Comparison of ENCODE assay signal across 28 mouse cellular contexts in genomic region chr1:150816035-150816807, GRCm38 (mm10).
DNase-seq lines count a peak whose midpoint lies in the region; ATAC-seq lines count a peak whose summit lies in the region.
"Had no signal": no experiment of that assay in that cellular context is flagged by ENCODE, and none has a peak within 500 bp of the region (broad histone marks: within the 10 kb centered on the region; RNA-seq: fewer than 3 reads in every experiment).

No protein-coding gene starts in this region.

- H3K4me2 ChIP-seq in heart, embryonic 13.5 days = no peak overlapping the region
- no peak overlapping the region for H3K4me2 ChIP-seq in heart, embryonic 11.5 days
- H3K4me2 ChIP-seq in limb, embryonic 13.5 days (replicated peaks) = no peak overlapping the region
- H3K4me2 ChIP-seq in limb, embryonic 15.5 days = no peak overlapping the region
- H3K4me2 ChIP-seq: embryonic facial prominence, embryonic 13.5 days; embryonic facial prominence, embryonic 15.5 days; forebrain, embryonic 12.5 days had no signal

- no peak overlapping the region for H3K9ac ChIP-seq in heart, embryonic 13.5 days
- H3K9ac ChIP-seq in heart, embryonic 11.5 days (ENCODE audit: low read depth, low read length) = no peak overlapping the region
- H3K9ac ChIP-seq in limb, embryonic 13.5 days = no peak overlapping the region
- H3K9ac ChIP-seq in limb, embryonic 15.5 days = no peak overlapping the region
- H3K9ac ChIP-seq: embryonic facial prominence, embryonic 13.5 days; embryonic facial prominence, embryonic 15.5 days; forebrain, embryonic 12.5 days had no signal

- no peak for ATAC-seq in heart, embryonic 13.5 days (ENCODE audit: extremely low read depth, insufficient number of reproducible peaks, low FRiP score, low TSS enrichment)
- ATAC-seq in heart, embryonic 11.5 days (replicated peaks; ENCODE audit: insufficient number of reproducible peaks, low FRiP score, low TSS enrichment) = no peak
- peak; percentile 72 for ATAC-seq in limb, embryonic 13.5 days (ENCODE audit: low FRiP score, low read depth)
- ATAC-seq in limb, embryonic 15.5 days (ENCODE audit: insufficient number of reproducible peaks, low FRiP score, low TSS enrichment, low read depth) = no peak
- ATAC-seq: activated CD4-positive, CD25-positive, alpha-beta regulatory T cell, adult 4 months; CD4-positive, CD25-positive, alpha-beta regulatory T cell, adult 4 months; forebrain, embryonic 14.5 days; Patski had no signal

- peaks cover 28% of the 10 kb centered on the region for H3K36me3 ChIP-seq in heart, embryonic 13.5 days
- no peaks in the 10 kb centered on the region; the same call in 1 of the 2 replicates for H3K36me3 ChIP-seq in heart, embryonic 11.5 days (ENCODE audit: control insufficient read depth, insufficient read depth, low read length)
- peaks cover 4% of the 10 kb centered on the region; the same call in 1 of the 2 replicates for H3K36me3 ChIP-seq in limb, embryonic 13.5 days
- H3K36me3 ChIP-seq in limb, embryonic 15.5 days = no peaks in the 10 kb centered on the region
- H3K36me3 ChIP-seq: forebrain, embryonic 10.5 days; forebrain, embryonic 12.5 days; G1E had no signal

- peak; percentile 55 for DNase-seq in forelimb bud, embryonic 11.5 days (ENCODE audit: low read depth, low spot score)
- no peak for DNase-seq in right cerebral cortex, postnatal 36 days (ENCODE audit: low spot score in 2 of 2)
- DNase-seq in cerebellum, adult 8-10 months = no peak
- DNase-seq: adrenal gland, adult 8-10 months; adrenal gland, postnatal 14 days; adrenal gland, postnatal 36 days; B cell, adult 2 months; cerebellum, adult 11-12 months; cerebellum, adult 2 months; cerebellum, adult 9-11 months; cerebellum, postnatal 14 days; cerebellum, postnatal 36 days; embryo, embryonic 11 days had no signal

- WGBS in heart, embryonic 13.5 days = 85% methylated on average over 11 of the region's 11 CpGs
- WGBS in heart, embryonic 11.5 days (ENCODE audit: insufficient replicate concordance) = 84% methylated on average over 11 of the region's 11 CpGs
- 44% methylated on average over 11 of the region's 11 CpGs for WGBS in limb, embryonic 13.5 days
- WGBS in limb, embryonic 15.5 days = 52% methylated on average over 11 of the region's 11 CpGs

- H3K27ac ChIP-seq in heart, embryonic 13.5 days (replicated peaks) = 0 out of 2 replicates have a peak overlapping the region, but pooled peaks have one; percentile 20
- H3K27ac ChIP-seq in heart, embryonic 11.5 days (ENCODE audit: low read depth, low read length) = no peak overlapping the region
- peak overlapping the region; percentile 83 for H3K27ac ChIP-seq in limb, embryonic 13.5 days
- H3K27ac ChIP-seq in limb, embryonic 15.5 days = peak overlapping the region; percentile 55
- H3K27ac ChIP-seq: embryonic facial prominence, embryonic 13.5 days; embryonic facial prominence, embryonic 15.5 days; forebrain, embryonic 10.5 days; forebrain, embryonic 12.5 days had no signal

- peaks cover 27% of the 10 kb centered on the region for H3K4me1 ChIP-seq in heart, embryonic 13.5 days
- no peaks in the 10 kb centered on the region for H3K4me1 ChIP-seq in heart, embryonic 11.5 days (ENCODE audit: control insufficient read depth, insufficient read depth, low read length)
- H3K4me1 ChIP-seq in limb, embryonic 13.5 days = peaks cover 19% of the 10 kb centered on the region
- peaks cover 10% of the 10 kb centered on the region for H3K4me1 ChIP-seq in limb, embryonic 15.5 days
- H3K4me1 ChIP-seq: embryonic facial prominence, embryonic 13.5 days; embryonic facial prominence, embryonic 15.5 days; forebrain, embryonic 10.5 days; forebrain, embryonic 12.5 days had no signal

- H3K27me3 ChIP-seq in heart, embryonic 13.5 days (replicated peaks) = no peaks in the 10 kb centered on the region
- no peaks in the 10 kb centered on the region for H3K27me3 ChIP-seq in heart, embryonic 11.5 days (ENCODE audit: control insufficient read depth, insufficient read depth, low read length)
- no peaks in the 10 kb centered on the region for H3K27me3 ChIP-seq in limb, embryonic 13.5 days
- no peaks in the 10 kb centered on the region for H3K27me3 ChIP-seq in limb, embryonic 15.5 days
- H3K27me3 ChIP-seq: CH12.LX; embryonic facial prominence, embryonic 13.5 days; embryonic facial prominence, embryonic 15.5 days; forebrain, embryonic 12.5 days; Patski had no signal

- no peak overlapping the region for H3K4me3 ChIP-seq in heart, embryonic 13.5 days
- no peak overlapping the region for H3K4me3 ChIP-seq in heart, embryonic 11.5 days (ENCODE audit: low read depth, low read length)
- no peak overlapping the region for H3K4me3 ChIP-seq in limb, embryonic 13.5 days
- H3K4me3 ChIP-seq in limb, embryonic 15.5 days = no peak overlapping the region
- H3K4me3 ChIP-seq: embryonic facial prominence, embryonic 13.5 days; embryonic facial prominence, embryonic 15.5 days; erythroblast, embryonic 14.5 days; forebrain, embryonic 10.5 days; forebrain, embryonic 12.5 days had no signal

- no peaks in the 10 kb centered on the region for H3K9me3 ChIP-seq in heart, embryonic 13.5 days
- H3K9me3 ChIP-seq in heart, embryonic 11.5 days (replicated peaks; ENCODE audit: control insufficient read depth, low read length) = no peaks in the 10 kb centered on the region
- H3K9me3 ChIP-seq in limb, embryonic 13.5 days = no peaks in the 10 kb centered on the region
- no peaks in the 10 kb centered on the region for H3K9me3 ChIP-seq in limb, embryonic 15.5 days
- H3K9me3 ChIP-seq: embryonic facial prominence, embryonic 13.5 days; embryonic facial prominence, embryonic 15.5 days; forebrain, embryonic 10.5 days; forebrain, embryonic 12.5 days; G1E had no signal
